Mouse (Mus musculus): Measurements from ENCODE around the gene Wipi2. TPM values are rescaled to one million over a fixed set of nuclear protein-coding genes. Genes with fewer than 3 reads are reported as not detected.

The Wipi2 gene
- polyA plus RNA-seq, 1 experiment: 73.3 TPM

DNA sequence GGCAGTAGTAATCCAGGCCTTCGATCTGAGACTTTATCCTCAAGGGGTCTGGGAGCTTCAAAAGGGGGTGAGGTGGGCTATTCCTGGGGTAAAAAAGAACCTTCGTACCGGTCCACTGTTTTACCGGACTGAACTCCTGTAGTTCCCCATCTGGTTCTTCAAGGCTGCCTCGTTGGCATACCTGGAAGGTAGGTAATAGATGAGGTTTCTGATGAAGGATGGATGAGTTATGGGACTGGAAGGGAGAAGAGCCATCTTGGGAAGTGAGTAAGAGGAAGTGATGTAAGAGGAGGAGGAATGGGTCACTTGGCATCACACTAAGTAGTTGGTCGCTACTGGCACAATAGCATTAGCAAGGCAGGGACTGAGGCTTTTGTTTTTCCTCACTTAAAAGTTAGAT is 2.7 kb downstream of the Wipi2 start:
- Histone ChIP-seq H3K27ac (ENCODE audit: insufficient read depth, low read length) (no peak overlapping the region), H3K4me1 (ENCODE audit: control insufficient read depth, insufficient read depth, low read length) (0 out of 2 replicates have a peak, but pooled peaks cover 3% of the 10 kb centered on the region), H3K4me3 (replicated peaks; ENCODE audit: insufficient read depth, low read depth, low read length) (peak overlapping the region; percentile 90), H3K27me3 (ENCODE audit: control insufficient read depth, insufficient read depth, low read length) (no peaks in the 10 kb centered on the region)
- 5% methylated on average over 6 of the region's 6 CpGs for WGBS
- peak in 1 of 2 experiments; percentile 21 for DNase-seq
- TF ChIP-seq CTCF (IDR thresholded peaks at IDR 0.05; ENCODE audit: borderline replicate concordance, insufficient read depth, low read depth, low read length): no peak
- no peak for TF ChIP-seq POLR2A (IDR thresholded peaks at IDR 0.05; ENCODE audit: borderline replicate concordance, insufficient read depth, low read length)

DNA sequence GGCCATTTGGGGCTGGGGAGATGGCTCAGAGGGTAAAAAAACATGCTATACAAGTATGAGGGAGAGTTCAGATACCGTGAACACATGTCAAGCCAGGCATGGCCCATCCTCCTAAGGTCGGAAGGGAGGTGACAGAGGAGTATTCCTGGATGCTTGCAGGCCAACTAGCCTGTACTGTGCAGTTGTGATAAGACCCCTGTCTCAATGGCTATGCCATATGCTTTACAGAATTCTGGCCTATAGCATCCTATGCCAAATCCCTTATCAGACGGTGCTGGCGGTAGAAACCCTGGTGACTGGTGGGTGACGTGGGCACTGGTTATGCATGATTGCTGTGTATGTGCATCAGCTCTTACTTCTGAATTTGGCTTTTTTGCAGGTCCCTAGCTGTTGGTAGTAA is 10.3 kb downstream of the Wipi2 start:
- WGBS: 88% methylated on average over 5 of the region's 5 CpGs
- TF ChIP-seq POLR2A (IDR thresholded peaks at IDR 0.05; ENCODE audit: borderline replicate concordance, insufficient read depth, low read length): no peak
- TF ChIP-seq CTCF (IDR thresholded peaks at IDR 0.05; ENCODE audit: borderline replicate concordance, insufficient read depth, low read depth, low read length): no peak

DNA sequence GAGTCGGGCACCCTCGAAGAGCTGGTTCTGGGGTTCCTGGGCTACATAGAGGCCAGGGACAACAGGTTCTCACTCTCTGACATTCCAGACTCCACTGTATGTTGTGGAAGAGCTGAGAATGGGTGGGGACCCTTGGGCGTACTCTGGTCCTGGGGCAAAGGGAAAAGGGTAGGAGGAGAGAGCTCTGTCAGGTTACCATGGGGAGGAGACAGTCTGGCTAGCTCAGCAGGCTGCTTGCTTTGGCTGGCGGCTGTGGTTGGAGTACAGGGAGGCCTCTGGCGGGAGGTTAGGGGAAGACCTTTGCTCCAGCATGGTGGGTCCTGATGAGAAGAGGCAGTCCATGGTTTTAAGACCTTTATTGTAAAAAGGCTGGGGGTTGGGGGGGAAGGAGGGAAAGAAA is 12.6 kb downstream of the Wipi2 start:
- 46% methylated on average over 5 of the region's 5 CpGs for WGBS
- H3K4me3 ChIP-seq (replicated peaks; ENCODE audit: insufficient read depth, low read depth, low read length): no peak overlapping the region
- TF ChIP-seq POLR2A (IDR thresholded peaks at IDR 0.05; ENCODE audit: borderline replicate concordance, insufficient read depth, low read length): no peak
- no peak for TF ChIP-seq CTCF (IDR thresholded peaks at IDR 0.05; ENCODE audit: borderline replicate concordance, insufficient read depth, low read depth, low read length)
- no peak for DNase-seq
- H3K4me1 ChIP-seq (ENCODE audit: control insufficient read depth, insufficient read depth, low read length): no peaks in the 10 kb centered on the region
- H3K27me3 ChIP-seq (ENCODE audit: control insufficient read depth, insufficient read depth, low read length): no peaks in the 10 kb centered on the region
- H3K27ac ChIP-seq (ENCODE audit: insufficient read depth, low read length): no peak overlapping the region

More for the DNA sequence above, 10.3 kb downstream of the Wipi2 start:
- no peaks in the 10 kb centered on the region for H3K27me3 ChIP-seq (ENCODE audit: control insufficient read depth, insufficient read depth, low read length)
- H3K27ac ChIP-seq (ENCODE audit: insufficient read depth, low read length): no peak overlapping the region
- no peaks in the 10 kb centered on the region for H3K4me1 ChIP-seq (ENCODE audit: control insufficient read depth, insufficient read depth, low read length)
- no peak for DNase-seq
- H3K4me3 ChIP-seq (replicated peaks; ENCODE audit: insufficient read depth, low read depth, low read length): no peak overlapping the region

DNA sequence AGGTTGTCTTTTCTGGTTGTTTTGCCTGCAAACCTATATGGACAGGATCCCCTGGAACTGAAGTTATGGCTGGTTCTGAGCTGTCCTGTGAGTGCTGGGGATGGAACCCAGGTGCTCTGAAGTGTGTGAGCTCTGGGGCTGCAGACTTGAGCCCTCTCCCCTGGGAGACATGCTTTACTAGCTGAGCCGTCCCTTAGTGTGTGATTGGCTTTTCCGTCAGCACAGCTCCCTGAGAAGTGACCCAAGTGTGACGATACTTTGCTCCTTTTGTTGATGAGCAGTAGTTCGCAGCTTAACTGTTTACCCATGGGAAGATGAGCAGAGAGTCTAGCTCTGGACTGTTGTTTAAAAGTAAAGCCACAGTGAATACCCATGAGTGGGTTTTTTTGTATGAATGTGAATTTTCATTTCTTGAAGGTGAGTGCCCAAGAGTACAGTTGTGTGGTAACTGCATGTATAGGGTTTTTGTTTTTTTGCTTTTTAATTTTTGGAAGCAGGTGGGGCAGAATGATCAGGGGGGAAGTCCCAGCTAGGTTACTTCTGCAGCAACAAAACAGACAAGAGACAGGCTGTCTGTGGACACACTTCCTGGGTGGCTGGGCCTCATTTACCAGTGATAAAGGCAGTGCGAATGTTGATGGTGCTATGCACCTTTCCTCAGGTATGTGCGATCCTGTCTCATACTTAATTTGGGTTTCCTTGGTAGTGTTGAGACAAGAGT is 14.0 kb downstream of the Wipi2 start:
- H3K27me3 ChIP-seq (ENCODE audit: control insufficient read depth, insufficient read depth, low read length): no peaks in the 10 kb centered on the region
- WGBS: 79% methylated on average over 6 of the region's 6 CpGs
- DNase-seq: no peak
- no peak overlapping the region for H3K4me3 ChIP-seq (replicated peaks; ENCODE audit: insufficient read depth, low read depth, low read length)
- no peak overlapping the region for H3K27ac ChIP-seq (ENCODE audit: insufficient read depth, low read length)
- no peaks in the 10 kb centered on the region for H3K4me1 ChIP-seq (ENCODE audit: control insufficient read depth, insufficient read depth, low read length)
- TF ChIP-seq POLR2A (IDR thresholded peaks at IDR 0.05; ENCODE audit: borderline replicate concordance, insufficient read depth, low read length): no peak
- TF ChIP-seq CTCF (IDR thresholded peaks at IDR 0.05; ENCODE audit: borderline replicate concordance, insufficient read depth, low read depth, low read length): no peak

DNA sequence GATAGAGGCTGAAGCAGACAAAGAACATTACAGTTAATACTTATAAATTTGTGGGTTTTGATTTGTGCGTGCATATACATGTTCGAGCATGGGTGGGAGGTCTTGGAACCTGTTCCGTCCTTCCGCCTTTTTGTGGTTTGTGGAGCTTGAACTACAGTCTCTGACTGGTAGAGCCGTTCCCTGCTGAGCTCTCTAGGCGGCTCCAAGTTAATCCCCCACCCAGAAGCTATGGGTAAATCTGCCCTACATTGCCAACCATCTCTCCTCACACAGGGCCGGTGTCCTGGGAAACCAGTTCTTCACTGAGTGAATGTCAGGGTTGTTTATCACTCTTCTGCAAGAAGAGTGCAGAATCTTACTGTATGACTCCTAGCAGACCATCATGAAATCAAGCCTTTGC is 20.7 kb downstream of the Wipi2 start:
- Histone ChIP-seq H3K27me3 (ENCODE audit: control insufficient read depth, insufficient read depth, low read length) (no peaks in the 10 kb centered on the region), H3K27ac (ENCODE audit: insufficient read depth, low read length) (no peak overlapping the region), H3K4me1 (ENCODE audit: control insufficient read depth, insufficient read depth, low read length) (peaks cover 20% of the 10 kb centered on the region), H3K4me3 (replicated peaks; ENCODE audit: insufficient read depth, low read depth, low read length) (no peak overlapping the region)
- 44% methylated on average over 7 of the region's 7 CpGs for WGBS
- no peak for TF ChIP-seq POLR2A (IDR thresholded peaks at IDR 0.05; ENCODE audit: borderline replicate concordance, insufficient read depth, low read length)
- no peak for TF ChIP-seq CTCF (IDR thresholded peaks at IDR 0.05; ENCODE audit: borderline replicate concordance, insufficient read depth, low read depth, low read length)
- DNase-seq: no peak

DNA sequence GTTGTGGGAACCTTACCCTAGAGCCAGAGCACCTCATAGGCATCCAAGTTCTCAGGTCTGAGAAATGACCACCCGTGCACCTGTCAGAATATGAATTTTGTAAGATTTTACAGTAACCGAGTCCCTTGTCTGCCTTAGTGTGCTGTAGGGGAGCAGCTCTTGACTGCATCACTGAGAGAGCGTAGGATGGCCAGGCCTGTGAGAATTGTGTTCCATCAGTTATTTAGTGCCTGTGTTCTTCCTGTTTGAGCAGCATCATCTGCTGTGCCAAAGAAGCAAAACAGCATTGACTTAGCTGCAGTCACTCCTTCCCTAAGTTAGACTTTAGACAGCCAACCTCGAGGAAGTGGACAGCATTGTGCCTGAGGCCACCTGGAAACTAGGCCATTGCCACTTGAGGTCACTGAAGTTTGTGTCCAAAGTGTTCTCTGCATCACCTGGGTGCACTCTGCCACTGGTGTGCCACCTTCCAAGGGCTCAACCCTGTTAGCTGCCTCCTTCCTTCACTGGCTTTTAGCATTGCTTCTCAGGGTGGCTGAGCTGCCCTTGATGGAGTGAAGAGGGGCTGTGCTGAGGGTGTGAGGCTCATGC is 22.1 kb downstream of the Wipi2 start:
- no peaks in the 10 kb centered on the region for H3K27me3 ChIP-seq (ENCODE audit: control insufficient read depth, insufficient read depth, low read length)
- no peak overlapping the region for H3K4me3 ChIP-seq (replicated peaks; ENCODE audit: insufficient read depth, low read depth, low read length)
- TF ChIP-seq POLR2A (IDR thresholded peaks at IDR 0.05; ENCODE audit: borderline replicate concordance, insufficient read depth, low read length) (no peak), CTCF (IDR thresholded peaks at IDR 0.05; ENCODE audit: borderline replicate concordance, insufficient read depth, low read depth, low read length) (no peak)
- DNase-seq: no peak
- H3K4me1 ChIP-seq (ENCODE audit: control insufficient read depth, insufficient read depth, low read length): peaks cover 20% of the 10 kb centered on the region
- no peak overlapping the region for H3K27ac ChIP-seq (ENCODE audit: insufficient read depth, low read length)
- 87% methylated on average over 4 of the region's 4 CpGs for WGBS

DNA sequence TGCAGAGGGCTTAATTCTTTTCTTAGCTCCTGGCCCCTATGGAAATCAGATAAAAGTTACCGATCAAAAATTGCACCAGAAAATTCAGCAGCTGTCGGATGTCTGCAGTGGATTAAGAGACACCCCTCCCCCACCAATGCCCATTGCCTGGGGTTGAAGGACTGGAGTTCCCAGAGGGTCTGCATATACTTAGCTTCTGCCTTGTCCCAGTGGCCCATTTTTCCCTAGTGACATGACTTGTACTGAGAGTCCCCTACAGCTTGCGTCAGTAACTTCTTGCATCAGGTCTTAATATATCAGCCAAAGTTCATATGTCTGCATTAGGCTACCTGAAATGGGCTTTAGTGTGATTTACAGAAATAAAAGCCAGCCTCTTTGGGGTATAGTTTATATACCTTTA is 22.9 kb downstream of the Wipi2 start:
- H3K4me1 ChIP-seq (ENCODE audit: control insufficient read depth, insufficient read depth, low read length): peaks cover 20% of the 10 kb centered on the region
- DNase-seq: no peak
- WGBS: 62% methylated on average over 3 of the region's 3 CpGs
- H3K27me3 ChIP-seq (ENCODE audit: control insufficient read depth, insufficient read depth, low read length): no peaks in the 10 kb centered on the region
- H3K27ac ChIP-seq (ENCODE audit: insufficient read depth, low read length): no peak overlapping the region
- TF ChIP-seq POLR2A (IDR thresholded peaks at IDR 0.05; ENCODE audit: borderline replicate concordance, insufficient read depth, low read length): no peak
- no peak for TF ChIP-seq CTCF (IDR thresholded peaks at IDR 0.05; ENCODE audit: borderline replicate concordance, insufficient read depth, low read depth, low read length)
- H3K4me3 ChIP-seq (replicated peaks; ENCODE audit: insufficient read depth, low read depth, low read length): no peak overlapping the region

Measured in cerebellum, adult 2 months (tissue).